Mouse (Mus musculus): ENCODE measurements around the gene Hoxb8. TPM values are rescaled to one million over a fixed set of nuclear protein-coding genes. Genes with fewer than 3 reads are reported as not detected.

Gene Hoxb8
- polyA plus RNA-seq, 1 experiment from 2014 or later = 0.42 TPM

- H3K27me3 ChIP-seq (ENCODE audit: control insufficient read depth, insufficient read depth, low read length) = peaks cover 32% of the 10 kb centered on the region
These were observed 1.2 kb downstream of the Hoxb8 start for GRCm38 (mm10) chr11:96282795-96283430.

GRCm38 (mm10) chr11:96284041-96284749 lies 2.5 kb downstream of the Hoxb8 start:
- Histone ChIP-seq H3K27me3 (ENCODE audit: control insufficient read depth, insufficient read depth, low read length) (peaks cover 32% of the 10 kb centered on the region), H3K9me3 (ENCODE audit: control insufficient read depth, low read length) (no peaks in the 10 kb centered on the region), H3K4me3 (ENCODE audit: low read depth, low read length) (peak overlapping the region; percentile 45), H3K27ac (replicated peaks) (peak overlapping the region; percentile 88), H3K4me2 (replicated peaks; ENCODE audit: low read depth) (peak overlapping the region; percentile 68), H3K36me3 (ENCODE audit: control insufficient read depth, insufficient read depth, low read length) (no peaks in the 10 kb centered on the region), H3K4me1 (replicated peaks; ENCODE audit: control insufficient read depth, insufficient read depth) (0 out of 2 replicates have a peak, but pooled peaks cover 2% of the 10 kb centered on the region), H3K9ac (ENCODE audit: low read length) (peak overlapping the region; percentile 60)
- WGBS = under 1% methylated on average over 43 of the region's 49 CpGs
- no peak for TF ChIP-seq EP300 (optimal IDR thresholded peaks at IDR 0.05)
- peak; percentile 45; the same call in 1 of the 2 replicates for TF ChIP-seq CTCF (IDR thresholded peaks at IDR 0.05; ENCODE audit: low read depth)
- ATAC-seq (ENCODE audit: low FRiP score, low TSS enrichment) = peak; percentile 41
- DNase-seq (ENCODE audit: low spot score) = peak; percentile 54

More at GRCm38 (mm10) chr11:96282795-96283430, 1.2 kb downstream of the Hoxb8 start:
- ATAC-seq (ENCODE audit: low FRiP score, low TSS enrichment) (no peak), DNase-seq (ENCODE audit: low spot score) (no peak)
- TF ChIP-seq EP300 (optimal IDR thresholded peaks at IDR 0.05) (no peak), CTCF (IDR thresholded peaks at IDR 0.05; ENCODE audit: low read depth) (no peak)
- peak overlapping the region; percentile 60 for H3K9ac ChIP-seq (ENCODE audit: low read length)
- no peaks in the 10 kb centered on the region for H3K9me3 ChIP-seq (ENCODE audit: control insufficient read depth, low read length)
- under 1% methylated on average over 47 of the region's 49 CpGs for WGBS
- 0 out of 2 replicates have a peak, but pooled peaks cover 2% of the 10 kb centered on the region for H3K4me1 ChIP-seq (replicated peaks; ENCODE audit: control insufficient read depth, insufficient read depth)
- H3K27ac ChIP-seq (replicated peaks) = peak overlapping the region; percentile 88
- H3K4me3 ChIP-seq (ENCODE audit: low read depth, low read length) = peak overlapping the region; percentile 45
- no peaks in the 10 kb centered on the region for H3K36me3 ChIP-seq (ENCODE audit: control insufficient read depth, insufficient read depth, low read length)
- H3K4me2 ChIP-seq (replicated peaks; ENCODE audit: low read depth) = peak overlapping the region; percentile 68

GRCm38 (mm10) chr11:96284774-96285734 lies 3.3 kb downstream of the Hoxb8 start:
- peak; percentile 54 for ATAC-seq (ENCODE audit: low FRiP score, low TSS enrichment)
- peak overlapping the region; percentile 68 for H3K4me2 ChIP-seq (replicated peaks; ENCODE audit: low read depth)
- TF ChIP-seq CTCF (IDR thresholded peaks at IDR 0.05; ENCODE audit: low read depth) = no peak
- no peak for TF ChIP-seq EP300 (optimal IDR thresholded peaks at IDR 0.05)
- peak overlapping the region; percentile 60 for H3K9ac ChIP-seq (ENCODE audit: low read length)
- 0 out of 2 replicates have a peak, but pooled peaks cover 2% of the 10 kb centered on the region for H3K4me1 ChIP-seq (replicated peaks; ENCODE audit: control insufficient read depth, insufficient read depth)
- H3K27ac ChIP-seq (replicated peaks) = peak overlapping the region; percentile 88
- 3% methylated on average over 34 of the region's 37 CpGs for WGBS
- no peak for DNase-seq (ENCODE audit: low spot score)
- H3K4me3 ChIP-seq (ENCODE audit: low read depth, low read length) = peak overlapping the region; percentile 45
- H3K9me3 ChIP-seq (ENCODE audit: control insufficient read depth, low read length) = no peaks in the 10 kb centered on the region
- peaks cover 25% of the 10 kb centered on the region for H3K27me3 ChIP-seq (ENCODE audit: control insufficient read depth, insufficient read depth, low read length)
- H3K36me3 ChIP-seq (ENCODE audit: control insufficient read depth, insufficient read depth, low read length) = no peaks in the 10 kb centered on the region

GRCm38 (mm10) chr11:96285771-96286738 lies 4.3 kb downstream of the Hoxb8 start, which contains the start of gene Hoxb7:
Gene Hoxb7, plus strand, starts transcription at chr11:96286623.
- no peak for DNase-seq (ENCODE audit: low spot score)
- Histone ChIP-seq H3K4me2 (replicated peaks; ENCODE audit: low read depth) (peak within 1 kb of the TSS; percentile 68), H3K9me3 (ENCODE audit: control insufficient read depth, low read length) (no peaks in the 10 kb centered on the region), H3K4me1 (replicated peaks; ENCODE audit: control insufficient read depth, insufficient read depth) (0 out of 2 replicates have a peak, but pooled peaks cover 2% of the 10 kb centered on the region), H3K27ac (replicated peaks) (peak within 1 kb of the TSS; percentile 88), H3K27me3 (ENCODE audit: control insufficient read depth, insufficient read depth, low read length) (peaks cover 22% of the 10 kb centered on the region), H3K36me3 (ENCODE audit: control insufficient read depth, insufficient read depth, low read length) (no peaks in the 10 kb centered on the region), H3K9ac (ENCODE audit: low read length) (peak within 1 kb of the TSS; percentile 67), H3K4me3 (ENCODE audit: low read depth, low read length) (peak within 1 kb of the TSS; percentile 45)
- TF ChIP-seq EP300 (optimal IDR thresholded peaks at IDR 0.05) (no peak), CTCF (IDR thresholded peaks at IDR 0.05; ENCODE audit: low read depth) (no peak)
- 1% methylated on average over 43 of the region's 43 CpGs for WGBS
- ATAC-seq (ENCODE audit: low FRiP score, low TSS enrichment) = no peak; the same call in 1 of the 2 replicates
